8 mouse cellular contexts compared by ENCODE assay signal in the genomic region with DNA sequence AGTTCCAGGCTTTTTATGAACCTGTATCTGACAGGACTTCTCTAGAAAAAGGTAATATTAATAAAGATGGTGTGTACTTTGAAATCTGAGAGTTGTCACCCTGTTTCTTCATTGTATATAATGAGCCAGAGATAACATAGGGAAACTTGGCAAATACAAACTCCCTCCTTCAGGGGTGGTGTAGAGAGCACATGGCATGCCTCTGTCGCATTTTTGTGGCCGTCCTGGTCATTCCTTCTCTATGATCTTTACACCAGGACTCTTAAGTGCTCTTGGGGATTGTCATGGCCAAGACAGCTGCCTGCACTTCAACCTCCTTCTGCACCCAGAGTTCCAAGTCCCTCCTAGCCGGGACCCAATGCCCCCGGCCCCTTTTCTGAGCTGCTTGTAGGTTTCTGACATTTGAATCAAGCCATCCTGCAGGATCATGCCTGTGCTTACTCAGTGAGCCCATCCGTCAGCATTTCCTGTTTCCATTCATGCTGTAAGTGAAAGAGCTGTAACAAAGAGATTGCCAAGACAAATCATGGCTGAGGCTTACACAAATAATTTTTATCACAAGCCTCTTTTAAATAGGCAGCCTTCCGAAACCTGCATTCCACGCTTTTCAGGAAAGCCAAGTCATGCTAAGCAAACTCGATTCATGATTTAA.
DNase-seq lines count a peak whose midpoint lies in the region; ATAC-seq and TF ChIP-seq lines count a peak whose summit lies in the region.

No protein-coding gene starts in this region.

- no peak overlapping the region for H3K4me2 ChIP-seq in embryonic facial prominence, embryonic 15.5 days (replicated peaks)

- H3K9ac ChIP-seq in embryonic facial prominence, embryonic 15.5 days: no peak overlapping the region

- no peaks in the 10 kb centered on the region for H3K27me3 ChIP-seq in embryonic facial prominence, embryonic 15.5 days
- no peaks in the 10 kb centered on the region for H3K27me3 ChIP-seq in midbrain, embryonic 10.5 days (ENCODE audit: low read depth, poor library complexity, severe bottlenecking)

- H3K9me3 ChIP-seq in embryonic facial prominence, embryonic 15.5 days (replicated peaks): no peaks in the 10 kb centered on the region
- H3K9me3 ChIP-seq in midbrain, embryonic 10.5 days (replicated peaks): no peaks in the 10 kb centered on the region

- no peak for DNase-seq in left cerebral cortex, adult 2 months (ENCODE audit: extremely low spot score in 1 of 2, low spot score in 2 of 2)
- no peak for DNase-seq in left cerebral cortex, adult 11 months (ENCODE audit: low spot score)
- peak; percentile 48 for DNase-seq in kidney, adult 9 months
- peak; percentile 40 for DNase-seq in naive thymus-derived CD4-positive, alpha-beta T cell, adult 2 months (ENCODE audit: low read depth)
- no peak for DNase-seq in gastrocnemius, postnatal 25 days
- DNase-seq in spleen, adult 18-20 months: no peak
- no peak for DNase-seq in midbrain, embryonic 10.5 days (ENCODE audit: low spot score)

- H3K36me3 ChIP-seq in embryonic facial prominence, embryonic 15.5 days: no peaks in the 10 kb centered on the region
- H3K36me3 ChIP-seq in midbrain, embryonic 10.5 days: peaks cover 6% of the 10 kb centered on the region; the same call in 1 of the 2 replicates

- intact Hi-C loops in left cerebral cortex, adult 2 months (cut with DNase I): no loop called here

- peak overlapping the region; percentile 65 for H3K27ac ChIP-seq in left cerebral cortex, adult 2 months
- peak overlapping the region; percentile 40; the same call in 1 of the 2 replicates for H3K27ac ChIP-seq in embryonic facial prominence, embryonic 15.5 days (replicated peaks)
- no peak overlapping the region for H3K27ac ChIP-seq in midbrain, embryonic 10.5 days (replicated peaks)

- WGBS in embryonic facial prominence, embryonic 15.5 days: 52% methylated on average over 8 of the region's 8 CpGs
- 85% methylated on average over 8 of the region's 8 CpGs for WGBS in midbrain, embryonic 10.5 days

- ATAC-seq in embryonic facial prominence, embryonic 15.5 days (ENCODE audit: insufficient number of reproducible peaks, low FRiP score, low TSS enrichment, low read depth): no peak

- H3K4me3 ChIP-seq in left cerebral cortex, adult 2 months: no peak overlapping the region
- H3K4me3 ChIP-seq in embryonic facial prominence, embryonic 15.5 days (replicated peaks): no peak overlapping the region
- no peak overlapping the region for H3K4me3 ChIP-seq in midbrain, embryonic 10.5 days

- no peak for TF ChIP-seq CTCF in left cerebral cortex, adult 2 months (IDR thresholded peaks at IDR 0.05)

- peaks cover 8% of the 10 kb centered on the region for H3K4me1 ChIP-seq in embryonic facial prominence, embryonic 15.5 days
- no peaks in the 10 kb centered on the region for H3K4me1 ChIP-seq in midbrain, embryonic 10.5 days

Comparison
In these comparisons a context has a peak if more than half of its experiments do, and no peak if none do; other contexts are left out.
1. DNase-seq: peak in kidney, adult 9 months (single experiment) and naive thymus-derived CD4-positive, alpha-beta T cell, adult 2 months (single experiment); none in left cerebral cortex, adult 2 months (0 of 2), left cerebral cortex, adult 11 months (single experiment), gastrocnemius, postnatal 25 days (single experiment), spleen, adult 18-20 months (0 of 2) and midbrain, embryonic 10.5 days (single experiment).